Mouse (Mus musculus) kidney, embryonic 16.5 days (tissue): ENCODE measurements around the gene Ino80b. TPM values are rescaled to one million over a fixed set of nuclear protein-coding genes. Genes with fewer than 3 reads are reported as not detected.

ENCODE experiments used
- ATAC-seq: fragments of 200-750 bp; cut with Nextera tagmentation; 2 replicates; pipeline ENCODE4 v1.8.0; 2017; ENCODE audit warnings: moderate TSS enrichment; ENCODE audit not compliant: low FRiP score, low TSS enrichment
- H3K27ac ChIP-seq: fragments of 300-500 bp; sonication (generic); 2 replicates; pipeline ENCODE4 v1.5.1; 2014; ENCODE audit warnings: low read length
- H3K27me3 ChIP-seq: fragments of 300-500 bp; sonication (generic); 2 replicates; pipeline ENCODE4 v1.6.1; 2014; ENCODE audit warnings: low read length, control low read depth, mixed read lengths; ENCODE audit not compliant: insufficient read depth
- H3K36me3 ChIP-seq: fragments of 300-500 bp; sonication (generic); 2 replicates; pipeline ENCODE4 v1.6.1; 2014; ENCODE audit warnings: low read length, control low read depth, mixed read lengths; ENCODE audit not compliant: insufficient read depth
- H3K4me1 ChIP-seq: fragments of 300-500 bp; sonication (generic); 2 replicates; pipeline ENCODE4 v1.6.1; 2014; ENCODE audit warnings: low read length, control low read depth, mixed read lengths; ENCODE audit not compliant: insufficient read depth
- H3K4me2 ChIP-seq: fragments of 300-500 bp; sonication (generic); replicated peaks from 2 replicates; pipeline ENCODE4 v1.6.1; 2014; ENCODE audit warnings: low read depth, low read length
- H3K4me3 ChIP-seq: fragments of 300-500 bp; sonication (generic); 2 replicates; pipeline ENCODE4 v1.5.1; 2014; ENCODE audit warnings: mild to moderate bottlenecking, low read length
- H3K9ac ChIP-seq: fragments of 300-500 bp; sonication (generic); replicated peaks from 2 replicates; pipeline ENCODE4 v1.6.1; 2014; ENCODE audit warnings: low read length
- H3K9me3 ChIP-seq: fragments of 300-500 bp; sonication (generic); 2 replicates; pipeline ENCODE4 v1.6.1; 2016; ENCODE audit warnings: low read length, control low read depth
- WGBS: fragments of 180-500 bp; shearing (Covaris S2); extraction: QIAGEN DNeasy Blood & Tissue Kit; methylation state at CpG from one replicate; pipeline ENCODE4 v1.1.7; 2014; 5-methylcytosine and 5-hydroxymethylcytosine counted together
- polyA plus RNA-seq: library from polyadenylated mRNA; unstranded; fragments of >200 nt; fragmentation: Nextera tagmentation; extraction: Ambion mirVana; gene quantifications from 2 replicates; pipeline ENCODE4 v1.2.1, GENCODE M21; 2015

Gene Ino80b
- polyA plus RNA-seq, 1 experiment from 2014 or later, result 14.2 TPM

- peak overlapping the region; percentile 47; the same call in 1 of the 2 replicates for H3K27ac ChIP-seq
- H3K27me3 ChIP-seq, result no peaks in the 10 kb centered on the region
- H3K9me3 ChIP-seq, result no peaks in the 10 kb centered on the region
- no peaks in the 10 kb centered on the region for H3K36me3 ChIP-seq
- ATAC-seq, result no peak
- H3K9ac ChIP-seq, result no peak overlapping the region
- H3K4me1 ChIP-seq, result peaks cover 28% of the 10 kb centered on the region
- H3K4me3 ChIP-seq, result no peak overlapping the region
- H3K4me2 ChIP-seq, result no peak overlapping the region
- WGBS, result 26% methylated on average over 2 of the region's 2 CpGs
Measured at GRCm38 (mm10) chr6:83098411-83098810, 26.8 kb downstream of the Ino80b start.

- no peaks in the 10 kb centered on the region for H3K9me3 ChIP-seq
- H3K4me3 ChIP-seq, result no peak overlapping the region
- H3K27ac ChIP-seq, result no peak overlapping the region
- no peak for ATAC-seq
- no peaks in the 10 kb centered on the region for H3K36me3 ChIP-seq
- no peak overlapping the region for H3K9ac ChIP-seq
- no peaks in the 10 kb centered on the region for H3K27me3 ChIP-seq
- peaks cover 14% of the 10 kb centered on the region for H3K4me1 ChIP-seq
- WGBS, result 50% methylated on average over 6 of the region's 6 CpGs
- H3K4me2 ChIP-seq, result no peak overlapping the region
Measured at GRCm38 (mm10) chr6:83095968-83096367, 29.3 kb downstream of the Ino80b start.

- no peak overlapping the region for H3K9ac ChIP-seq
- ATAC-seq, result 0 out of 2 replicates have a peak, but pooled peaks have one; percentile 18
- H3K4me2 ChIP-seq, result no peak overlapping the region
- H3K27ac ChIP-seq, result peak overlapping the region; percentile 26
- no peak overlapping the region for H3K4me3 ChIP-seq
- no peaks in the 10 kb centered on the region for H3K9me3 ChIP-seq
- WGBS, result 25% methylated on average over 6 of the region's 6 CpGs
- peaks cover 18% of the 10 kb centered on the region for H3K27me3 ChIP-seq
- peaks cover 7% of the 10 kb centered on the region for H3K4me1 ChIP-seq
- no peaks in the 10 kb centered on the region for H3K36me3 ChIP-seq
Measured at GRCm38 (mm10) chr6:83092416-83093127, 32.7 kb downstream of the Ino80b start.

- Histone ChIP-seq H3K4me3 (peak overlapping the region; percentile 39), H3K4me1 (peaks cover 51% of the 10 kb centered on the region), H3K36me3 (no peaks in the 10 kb centered on the region), H3K27me3 (peaks cover 30% of the 10 kb centered on the region), H3K9me3 (no peaks in the 10 kb centered on the region), H3K4me2 (peak overlapping the region; percentile 56), H3K27ac (no peak overlapping the region), H3K9ac (peak overlapping the region; percentile 14)
- ATAC-seq, result no peak
- WGBS, result 20% methylated on average over 9 of the region's 9 CpGs
Measured at GRCm38 (mm10) chr6:83087926-83088260, 37.3 kb downstream of the Ino80b start.

GRCm38 (mm10) chr6:83087205-83087925 is 37.9 kb downstream of the Ino80b start:
- ATAC-seq, result no peak
- peak overlapping the region; percentile 56 for H3K4me2 ChIP-seq
- peaks cover 1% of the 10 kb centered on the region; the same call in 1 of the 2 replicates for H3K36me3 ChIP-seq
- WGBS, result 3% methylated on average over 47 of the region's 47 CpGs
- peaks cover 30% of the 10 kb centered on the region for H3K27me3 ChIP-seq
- no peak overlapping the region for H3K27ac ChIP-seq
- no peaks in the 10 kb centered on the region for H3K9me3 ChIP-seq
- H3K9ac ChIP-seq, result peak overlapping the region; percentile 14
- peaks cover 54% of the 10 kb centered on the region for H3K4me1 ChIP-seq
- H3K4me3 ChIP-seq, result peak overlapping the region; percentile 39

- peaks cover 30% of the 10 kb centered on the region for H3K27me3 ChIP-seq
- peaks cover 54% of the 10 kb centered on the region for H3K4me1 ChIP-seq
- peak within 1 kb of the TSS; percentile 41 for H3K4me3 ChIP-seq
- WGBS, result 6% methylated on average over 41 of the region's 42 CpGs
- peak within 1 kb of the TSS; percentile 63 for H3K9ac ChIP-seq
- H3K36me3 ChIP-seq, result peaks cover 7% of the 10 kb centered on the region
- H3K27ac ChIP-seq, result 0 out of 2 replicates have a peak within 1 kb of the TSS, but pooled peaks have one; percentile 5
- no peak for ATAC-seq
- no peaks in the 10 kb centered on the region for H3K9me3 ChIP-seq
- H3K4me2 ChIP-seq, result peak within 1 kb of the TSS; percentile 56
Measured at GRCm38 (mm10) chr6:83086121-83087035, 38.9 kb downstream of the Ino80b start, which contains the start of gene Lbx2. Gene Lbx2 (plus strand): TSS chr6:83086367.

- 8% methylated on average over 6 of the region's 6 CpGs for WGBS
- peak; percentile 54; the same call in 1 of the 2 replicates for ATAC-seq
- Histone ChIP-seq H3K4me3 (no peak overlapping the region), H3K4me2 (peak overlapping the region; percentile 34), H3K36me3 (peaks cover 16% of the 10 kb centered on the region), H3K4me1 (peaks cover 55% of the 10 kb centered on the region), H3K27me3 (peaks cover 27% of the 10 kb centered on the region), H3K27ac (peak overlapping the region; percentile 61; the same call in 1 of the 2 replicates), H3K9ac (0 out of 2 replicates have a peak overlapping the region, but pooled peaks have one; percentile 35), H3K9me3 (no peaks in the 10 kb centered on the region)
Measured at GRCm38 (mm10) chr6:83084477-83084876, 40.8 kb downstream of the Ino80b start.

- no peaks in the 10 kb centered on the region for H3K9me3 ChIP-seq
- H3K9ac ChIP-seq, result no peak overlapping the region
- H3K27ac ChIP-seq, result no peak overlapping the region
- peaks cover 22% of the 10 kb centered on the region for H3K27me3 ChIP-seq
- 0 out of 2 replicates have a peak, but pooled peaks have one; percentile 1 for ATAC-seq
- peaks cover 63% of the 10 kb centered on the region for H3K4me1 ChIP-seq
- H3K4me2 ChIP-seq, result no peak overlapping the region
- WGBS, result 20% methylated on average over 5 of the region's 5 CpGs
- peaks cover 16% of the 10 kb centered on the region for H3K36me3 ChIP-seq
- H3K4me3 ChIP-seq, result no peak overlapping the region
Measured at GRCm38 (mm10) chr6:83083497-83083896, 41.7 kb downstream of the Ino80b start.

GRCm38 (mm10) chr6:83080210-83080609 is 45.0 kb downstream of the Ino80b start:
- H3K9ac ChIP-seq, result no peak overlapping the region
- 92% methylated on average over 5 of the region's 5 CpGs for WGBS
- H3K36me3 ChIP-seq, result peaks cover 16% of the 10 kb centered on the region

More at GRCm38 (mm10) chr6:83080210-83080609, 45.0 kb downstream of the Ino80b start:
- ATAC-seq, result no peak
- H3K9me3 ChIP-seq, result no peaks in the 10 kb centered on the region
- peaks cover 40% of the 10 kb centered on the region for H3K4me1 ChIP-seq
- no peak overlapping the region for H3K4me2 ChIP-seq
- H3K4me3 ChIP-seq, result no peak overlapping the region
- H3K27me3 ChIP-seq, result peaks cover 19% of the 10 kb centered on the region
- H3K27ac ChIP-seq, result no peak overlapping the region
